Mouse (Mus musculus): ENCODE results near the gene Hyal1. TPM values are rescaled to one million over a fixed set of nuclear protein-coding genes. Genes with fewer than 3 reads are reported as not detected.
"Not testable (repeated sequence)": the region's sequence is repeated elsewhere in the genome, so short reads cannot be mapped to it uniquely, and the experiment has no call there.

The Hyal1 gene
- total RNA-seq, 2 experiments from 2014 or later, result 3.1 to 4.3 TPM

- intact Hi-C loops (cut with DNase I), result no loop called here
- no peak for DNase-seq (ENCODE audit: extremely low spot score in 1 of 2, low spot score in 2 of 2)
These were observed 27.9 kb upstream of the Hyal1 start for GRCm38 (mm10) chr9:107548820-107549219.

- no peak for DNase-seq (ENCODE audit: extremely low spot score in 1 of 2, low spot score in 2 of 2)
- intact Hi-C loops (cut with DNase I), result no loop called here
These were observed 27.2 kb upstream of the Hyal1 start for GRCm38 (mm10) chr9:107549297-107550074.

- intact Hi-C loops (cut with DNase I), result no loop called here
- no peak for DNase-seq (ENCODE audit: extremely low spot score in 1 of 2, low spot score in 2 of 2)
These were observed 26.1 kb upstream of the Hyal1 start for GRCm38 (mm10) chr9:107550491-107551116.

- intact Hi-C loops (cut with DNase I), result no loop called here
- peak in 1 of 2 experiments; percentile 73 for DNase-seq (ENCODE audit: extremely low spot score in 1 of 2, low spot score in 2 of 2)
These were observed 25.4 kb upstream of the Hyal1 start, which contains the start of gene Rassf1 for GRCm38 (mm10) chr9:107551117-107551889. Gene Rassf1, plus strand, starts transcription at chr9:107551555.

DNA sequence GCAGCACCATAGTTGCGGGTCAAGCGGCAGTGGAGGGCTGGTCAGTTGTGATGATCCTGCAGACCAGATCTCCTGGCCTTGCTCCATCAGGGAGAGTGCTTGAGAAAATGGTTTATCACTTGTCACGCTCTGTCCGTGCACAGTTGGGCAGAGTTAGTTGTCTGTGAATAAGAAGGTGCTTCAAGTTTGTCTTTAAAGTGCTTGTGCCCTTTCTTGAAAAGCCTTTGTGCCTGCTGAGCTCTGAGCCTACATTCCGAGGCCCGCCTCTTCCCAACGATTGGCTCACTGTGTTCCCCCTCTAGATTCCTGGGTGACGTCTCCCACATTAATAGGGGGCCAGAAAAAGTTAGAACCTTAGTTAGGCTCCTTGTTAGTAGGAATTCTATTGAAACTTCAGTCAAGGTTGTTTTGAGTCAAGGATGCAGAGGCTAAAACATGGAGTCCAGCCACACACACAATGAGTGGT lies 24.8 kb upstream of the Hyal1 start:
- intact Hi-C loops (cut with DNase I), result no loop called here
- DNase-seq (ENCODE audit: extremely low spot score in 1 of 2, low spot score in 2 of 2), result no peak

DNA sequence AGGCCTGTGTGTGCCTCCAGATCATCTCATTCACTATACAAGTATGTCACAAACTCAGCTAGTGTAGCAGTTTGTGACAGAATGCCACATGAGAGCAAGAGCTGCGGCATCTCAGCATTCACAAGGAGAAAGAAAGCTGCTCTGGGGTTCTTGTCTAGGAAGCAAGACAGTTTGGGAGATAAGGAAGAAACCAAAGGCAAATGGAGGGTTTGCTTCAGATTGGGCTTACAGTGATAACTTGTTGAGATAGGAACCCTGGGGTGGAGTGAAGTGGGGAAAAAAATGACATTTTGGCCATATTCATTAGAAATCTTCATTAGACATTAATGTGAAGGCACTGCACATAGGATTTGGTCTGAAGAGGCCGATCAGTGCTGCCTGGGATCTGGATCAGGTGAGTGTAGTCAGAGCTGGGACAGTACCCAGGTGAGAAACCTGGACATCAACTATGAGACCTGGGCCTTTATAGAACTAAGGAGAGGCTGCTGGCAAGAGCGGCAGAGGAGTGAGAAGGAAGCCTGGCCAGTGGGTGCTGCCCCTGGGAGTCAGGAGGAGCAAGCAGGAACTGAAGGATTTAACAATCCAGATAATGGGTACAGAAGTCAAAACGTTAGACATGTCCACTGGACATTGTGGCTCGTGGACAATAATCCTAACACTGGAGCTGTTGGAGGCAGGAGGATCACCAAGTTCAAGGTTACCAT lies 23.9 kb upstream of the Hyal1 start:
- no peak for DNase-seq (ENCODE audit: extremely low spot score in 1 of 2, low spot score in 2 of 2)
- intact Hi-C loops (cut with DNase I), result no loop called here

DNA sequence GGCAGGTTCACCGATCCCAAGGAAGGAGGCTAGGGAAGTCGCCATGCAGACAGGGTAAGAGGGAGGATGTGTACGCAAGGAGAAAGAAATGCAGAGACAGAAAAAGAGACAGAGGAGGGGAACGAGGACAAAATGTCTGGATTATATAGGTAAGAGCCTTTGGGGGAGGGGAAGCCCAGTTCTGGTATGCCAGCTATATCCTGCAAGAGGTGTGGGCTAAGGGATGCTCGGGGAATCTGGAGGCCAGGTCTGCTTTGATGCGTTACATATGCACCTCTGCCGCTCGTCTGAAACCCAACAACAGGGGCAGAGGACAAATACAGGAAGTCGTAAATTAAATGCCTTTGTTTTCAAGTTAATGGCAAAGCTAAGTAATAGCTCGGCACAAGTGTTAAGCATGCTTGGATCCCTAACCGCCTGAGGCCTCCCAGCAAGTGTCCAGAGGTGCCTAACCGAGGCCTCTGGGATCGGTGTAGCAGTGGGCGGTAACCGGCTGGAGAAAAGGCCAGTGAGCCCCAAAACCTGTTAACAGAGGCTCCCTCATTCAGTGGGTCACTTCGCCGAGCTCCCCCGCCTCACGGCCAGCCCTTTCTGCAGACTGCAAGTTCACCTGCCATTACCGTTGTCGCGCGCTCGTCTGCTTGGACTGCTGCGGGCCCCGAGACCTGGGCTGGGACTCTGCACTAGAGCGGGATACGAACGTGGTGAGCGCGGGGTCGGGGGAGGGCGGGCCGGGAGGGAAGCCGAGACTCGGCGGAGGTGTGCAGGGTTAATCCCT lies 23.0 kb upstream of the Hyal1 start:
- intact Hi-C loops (cut with DNase I), result no loop called here
- DNase-seq (ENCODE audit: extremely low spot score in 1 of 2, low spot score in 2 of 2), result peak in 1 of 2 experiments; percentile 59

GRCm38 (mm10) chr9:107554319-107554825 lies 22.4 kb upstream of the Hyal1 start:
- DNase-seq (ENCODE audit: extremely low spot score in 1 of 2, low spot score in 2 of 2), result peak; percentile 92 to 96
- intact Hi-C loops (cut with DNase I), result no loop called here

- DNase-seq (ENCODE audit: extremely low spot score in 1 of 2, low spot score in 2 of 2), result peak in 1 of 2 experiments; percentile 75
- intact Hi-C loops (cut with DNase I), result no loop called here
These were observed 21.7 kb upstream of the Hyal1 start for GRCm38 (mm10) chr9:107555031-107555457.

GRCm38 (mm10) chr9:107555701-107556100 lies 21.0 kb upstream of the Hyal1 start:
- intact Hi-C loops (cut with DNase I), result no loop called here
- DNase-seq (ENCODE audit: extremely low spot score in 1 of 2, low spot score in 2 of 2), result no peak

DNA sequence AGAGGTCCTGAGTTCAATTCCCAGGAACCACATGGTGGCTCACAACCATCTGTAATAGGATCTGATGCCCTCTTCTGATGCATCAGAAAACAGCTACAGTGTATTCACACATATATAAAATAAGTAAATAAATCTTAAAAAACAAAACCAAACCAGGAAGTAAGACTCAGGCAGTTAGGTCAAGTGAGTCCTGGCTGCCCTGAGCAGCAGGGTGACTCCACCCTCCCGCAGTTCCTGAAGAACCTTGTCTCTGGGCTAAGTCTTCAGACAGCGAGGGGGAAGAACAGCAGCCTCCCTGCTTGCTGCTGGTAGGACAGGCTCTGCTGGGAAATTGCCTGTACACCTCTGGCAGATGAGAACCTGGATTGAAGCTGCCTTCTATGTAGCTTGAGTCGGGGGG lies 20.4 kb upstream of the Hyal1 start:
- intact Hi-C loops (cut with DNase I), result no loop called here
- DNase-seq (ENCODE audit: extremely low spot score in 1 of 2, low spot score in 2 of 2), result no peak

DNA sequence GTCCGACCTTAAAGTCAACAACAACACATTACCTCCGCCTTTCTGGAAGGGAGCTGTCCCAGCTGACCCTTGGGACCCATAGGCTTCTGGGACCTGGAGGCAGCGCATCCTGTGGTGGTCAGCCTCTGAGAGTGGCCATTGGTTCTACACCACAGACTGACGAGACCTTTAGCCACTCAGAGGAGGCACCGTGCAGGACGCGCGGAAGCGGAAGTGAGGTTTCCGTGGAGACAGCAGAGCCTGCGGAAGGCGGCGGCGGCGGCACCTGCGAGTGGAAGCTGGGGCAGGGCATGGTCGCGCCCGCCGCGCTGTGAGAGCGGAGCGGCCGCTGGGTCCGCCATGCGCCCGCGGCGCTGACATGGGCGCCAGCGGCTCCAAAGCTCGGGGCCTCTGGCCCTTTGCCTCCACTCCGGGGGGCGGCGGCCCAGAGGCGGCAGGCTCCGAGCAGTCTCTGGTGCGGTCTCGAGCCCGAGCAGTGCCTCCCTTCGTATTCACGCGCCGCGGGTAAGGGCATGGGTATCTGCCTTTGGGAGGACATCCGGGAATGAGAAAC lies 13.6 kb upstream of the Hyal1 start, which contains the start of gene Tusc2:
TSS of gene Tusc2 (plus strand) at position 227 of the 553 bp plus-strand sequence.
- intact Hi-C loops (cut with DNase I), result no loop called here

GRCm38 (mm10) chr9:107565556-107565955 lies 11.2 kb upstream of the Hyal1 start:
- intact Hi-C loops (cut with DNase I); DNase-seq (ENCODE audit: extremely low spot score in 1 of 2, low spot score in 2 of 2): not testable (repeated sequence)

More for the DNA sequence above, 13.6 kb upstream of the Hyal1 start, which contains the start of gene Tusc2:
- DNase-seq (ENCODE audit: extremely low spot score in 1 of 2, low spot score in 2 of 2), result peak; percentile 95 to 96

- DNase-seq (ENCODE audit: extremely low spot score in 1 of 2, low spot score in 2 of 2), result peak; percentile 65 to 89
- intact Hi-C loops (cut with DNase I), result no loop called here
These were observed 10.6 kb upstream of the Hyal1 start for GRCm38 (mm10) chr9:107566041-107566709.

DNA sequence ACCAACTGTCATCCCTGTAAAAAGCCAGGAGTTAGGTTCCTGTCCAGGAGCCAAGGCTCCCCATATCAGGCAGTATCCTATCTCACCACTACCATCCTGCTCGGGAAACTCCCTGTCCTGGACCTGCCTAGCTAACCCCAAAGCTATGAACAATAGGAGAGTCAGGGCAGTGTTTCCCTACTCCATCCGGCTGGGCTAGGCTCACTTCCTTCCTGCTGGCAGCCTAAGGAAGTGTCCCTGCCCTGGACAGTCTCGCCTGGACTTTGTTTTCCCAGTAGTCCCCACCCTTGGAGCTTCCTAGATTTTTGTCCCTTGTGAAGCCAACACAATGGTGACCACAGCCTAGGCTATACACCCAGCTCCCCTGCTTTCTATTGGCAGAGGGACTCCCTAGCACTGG lies 9.9 kb upstream of the Hyal1 start:
- DNase-seq (ENCODE audit: extremely low spot score in 1 of 2, low spot score in 2 of 2), result peak in 1 of 2 experiments; percentile 74
- intact Hi-C loops (cut with DNase I), result no loop called here

GRCm38 (mm10) chr9:107567702-107568319 lies 8.9 kb upstream of the Hyal1 start, which contains the start of gene Hyal2:
Gene Hyal2, plus strand, starts transcription at chr9:107567945.
- peak in 1 of 2 experiments; percentile 73 for DNase-seq (ENCODE audit: extremely low spot score in 1 of 2, low spot score in 2 of 2)
- intact Hi-C loops (cut with DNase I), result no loop called here
